Mouse (Mus musculus) left cerebral cortex, postnatal 4 days (tissue): ENCODE measurements at regions not wholly inside any gene's neighbourhood (a gene's known extent, or its start where the extent isn't known, plus 50 kb on each side); places are given as distances from the start of the nearest gene placed in this dataset.

Experiments used
- DNase-seq: peaks from one replicate; pipeline ENCODE4 v3.0.0-alpha.2; 2022
- intact Hi-C: fragments of 180-260 bp; cut with DNase I; formaldehyde crosslinking; loops from one replicate; pipeline ENCODE4 v1.15.1; 2025

DNA sequence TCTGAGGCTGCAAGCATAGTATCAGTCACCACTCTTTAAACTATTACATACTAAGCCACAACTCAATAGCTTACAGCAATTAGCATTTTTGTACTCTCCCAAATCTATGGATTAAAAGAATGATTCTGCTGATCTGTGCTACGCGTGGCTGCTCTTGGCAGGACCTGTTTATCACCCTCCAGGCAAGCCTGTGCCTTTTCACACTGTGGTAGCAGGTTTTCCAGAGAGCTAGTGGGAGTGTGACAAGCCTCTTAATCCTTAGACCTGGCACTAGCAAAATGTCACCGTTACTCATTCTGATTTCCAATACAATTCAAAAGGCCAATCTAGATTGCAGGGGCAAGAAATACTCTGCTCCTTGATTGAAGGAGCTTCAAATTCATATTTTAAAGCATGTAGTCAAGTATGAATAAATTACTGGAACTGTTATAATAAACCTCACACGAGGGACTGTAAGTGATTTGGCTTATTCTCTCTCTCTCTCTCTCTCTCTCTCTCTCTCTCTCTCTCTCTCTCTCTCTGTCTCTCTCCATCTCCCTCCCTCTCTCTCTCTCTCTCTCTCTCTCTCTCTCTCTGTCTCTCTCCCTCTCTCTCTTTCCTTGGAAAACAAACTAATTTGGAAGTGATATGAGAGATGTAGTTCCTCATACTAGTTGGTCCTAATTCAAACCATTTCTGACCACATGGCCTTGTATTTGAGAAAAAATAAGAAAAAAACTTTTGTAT lies 286.7 kb upstream of the Ins1 start:
- DNase-seq: peak; percentile 12
- intact Hi-C loops: no loop called here

DNA sequence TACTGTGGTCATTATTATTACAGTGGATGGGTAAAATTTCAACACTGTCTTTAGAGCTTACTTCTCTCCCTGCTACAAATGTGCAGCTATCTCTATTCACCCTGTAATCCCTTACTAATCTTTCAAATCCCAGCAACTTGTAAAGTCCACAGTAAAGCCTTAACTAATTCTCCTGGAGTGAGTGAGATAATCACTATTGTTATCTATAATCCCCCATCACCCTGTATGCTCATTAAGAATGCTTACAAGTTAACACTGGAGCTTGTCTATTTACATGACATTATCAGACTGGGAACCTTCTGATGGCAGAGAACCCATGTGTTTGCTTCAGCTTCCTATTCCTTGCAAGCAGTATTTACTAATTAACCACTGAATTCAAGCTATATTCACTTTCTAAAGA lies 266.9 kb upstream of the Ins1 start:
- no peak for DNase-seq
- intact Hi-C loops: no loop called here
